Mouse (Mus musculus) liver, embryonic 14.5 days (tissue): ENCODE measurements at regions not wholly inside any gene's neighbourhood (a gene's known extent, or its start where the extent isn't known, plus 50 kb on each side); places are given as distances from the start of the nearest gene placed in this dataset.

ENCODE experiments used
- CTCF ChIP-seq: IDR thresholded peaks from 2 replicates; pipeline ENCODE4 v1.5.1; 2016; ENCODE audit warnings: antibody characterized with exemption, low read depth, control low read depth
- EP300 ChIP-seq: IDR thresholded peaks from 2 replicates; pipeline ENCODE4 v1.6.1; 2016; ENCODE audit warnings: antibody characterized with exemption, low read depth

DNA sequence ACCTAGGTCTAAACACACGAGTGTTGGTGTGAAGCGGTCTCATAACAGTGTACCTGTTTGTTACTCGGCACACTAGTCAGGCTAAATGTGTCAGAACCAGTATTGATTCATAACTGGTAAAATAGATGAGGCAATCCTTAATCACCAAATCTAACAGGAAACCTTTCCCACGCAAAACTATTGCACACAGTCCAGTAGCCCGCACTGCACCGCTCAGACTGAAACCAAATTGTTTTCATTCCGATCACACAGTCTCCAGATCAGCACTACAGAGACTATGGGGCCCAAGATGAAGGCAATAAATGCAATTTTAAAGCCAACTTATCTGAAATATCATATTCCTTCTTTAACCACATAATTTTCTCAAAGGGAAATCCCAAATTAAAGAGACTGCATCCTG lies 246.1 kb upstream of the Smim15 start:
- TF ChIP-seq EP300: no peak
- no peak for TF ChIP-seq CTCF
